Comparison of ENCODE assay signal across 9 mouse cellular contexts in the genomic region with DNA sequence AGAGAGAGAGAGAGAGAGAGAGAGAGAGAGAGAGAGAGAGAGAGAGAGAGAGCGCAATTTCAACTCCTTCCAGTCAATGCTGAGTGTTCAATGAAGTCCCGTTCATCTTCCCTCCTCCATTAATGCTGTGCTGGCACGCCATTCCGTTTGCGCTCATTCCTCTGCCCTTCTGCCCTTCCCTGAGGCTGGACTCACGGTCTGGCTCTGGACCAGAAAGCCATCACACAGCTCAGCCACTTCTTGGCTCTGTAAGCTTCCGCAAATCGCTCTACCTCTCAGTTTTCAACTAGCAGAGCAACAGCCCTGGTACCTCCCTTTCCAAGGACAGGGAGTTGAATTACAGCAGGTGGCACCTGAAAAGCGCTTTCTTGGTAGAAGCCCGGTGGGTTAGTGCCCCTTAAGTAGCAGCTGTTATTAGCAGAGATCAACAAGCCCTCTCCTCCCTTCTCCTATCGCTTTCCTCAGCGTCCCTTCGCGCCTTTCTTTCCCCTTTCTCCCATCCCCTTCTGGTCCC. TPM values are rescaled to one million over a fixed set of nuclear protein-coding genes. Genes with fewer than 3 reads are reported as not detected.
A peak's percentile ranks its signal among the peaks of the same experiment; 100 is the strongest.
DNase-seq lines count a peak whose midpoint lies in the region; ATAC-seq and TF ChIP-seq lines count a peak whose summit lies in the region.
"Had no signal": no experiment of that assay in that cellular context is flagged by ENCODE, and none has a peak within 500 bp of the region (broad histone marks: within the 10 kb centered on the region; RNA-seq: fewer than 3 reads in every experiment).

No protein-coding gene starts in this region.

- peak overlapping the region; percentile 63 for H3K4me2 ChIP-seq in heart, embryonic 12.5 days
- peak overlapping the region; percentile 64 for H3K4me2 ChIP-seq in kidney, embryonic 16.5 days (replicated peaks; ENCODE audit: low read depth, low read length)

- peaks cover 12% of the 10 kb centered on the region; the same call in 1 of the 2 replicates for H3K4me1 ChIP-seq in heart, embryonic 12.5 days (replicated peaks)
- peaks cover 5% of the 10 kb centered on the region for H3K4me1 ChIP-seq in kidney, embryonic 16.5 days (ENCODE audit: insufficient read depth, low read length)

- H3K9ac ChIP-seq in heart, embryonic 12.5 days: no peak overlapping the region
- peak overlapping the region; percentile 54 for H3K9ac ChIP-seq in kidney, embryonic 16.5 days (replicated peaks; ENCODE audit: low read length)

- 3% methylated on average over 14 of the region's 14 CpGs for WGBS in heart, embryonic 12.5 days
- 2% methylated on average over 14 of the region's 14 CpGs for WGBS in kidney, embryonic 16.5 days

- ATAC-seq in heart, embryonic 12.5 days (ENCODE audit: insufficient number of reproducible peaks, low FRiP score): no peak
- ATAC-seq in kidney, embryonic 16.5 days (ENCODE audit: low FRiP score, low TSS enrichment): no peak

- peak overlapping the region; percentile 44 for H3K4me3 ChIP-seq in left cerebral cortex, adult 2 months
- H3K4me3 ChIP-seq in heart, embryonic 12.5 days: peak overlapping the region; percentile 28
- H3K4me3 ChIP-seq in kidney, embryonic 16.5 days (ENCODE audit: low read length): peak overlapping the region; percentile 46

- peak overlapping the region; percentile 40; the same call in 1 of the 2 replicates for H3K27ac ChIP-seq in left cerebral cortex, adult 2 months
- H3K27ac ChIP-seq in heart, embryonic 12.5 days (ENCODE audit: poor library complexity, severe bottlenecking): no peak overlapping the region
- H3K27ac ChIP-seq in kidney, embryonic 16.5 days (ENCODE audit: low read length): 0 out of 2 replicates have a peak overlapping the region, but pooled peaks have one; percentile 15

- no peak for DNase-seq in left cerebral cortex, adult 2 months (ENCODE audit: extremely low spot score in 1 of 2, low spot score in 2 of 2)
- DNase-seq in left cerebral cortex, adult 11 months (ENCODE audit: low spot score): no peak
- DNase-seq in lung, postnatal 14 days: peak; percentile 47
- no peak for DNase-seq in thymus, postnatal 4 days
- no peak for DNase-seq in urinary bladder, adult 2 months (ENCODE audit: low spot score)
- no peak for DNase-seq in layer of hippocampus, adult 9-10 months (ENCODE audit: low spot score)

- no peak for TF ChIP-seq CTCF in left cerebral cortex, adult 2 months (IDR thresholded peaks at IDR 0.05)

- intact Hi-C loops in left cerebral cortex, adult 2 months (cut with DNase I): loop anchor here (5.0 kb wide), 1 partner anchor 126 kb away; a partner anchor contains a TSS

- H3K36me3 ChIP-seq in heart, embryonic 12.5 days: no peaks in the 10 kb centered on the region
- no peaks in the 10 kb centered on the region for H3K36me3 ChIP-seq in kidney, embryonic 16.5 days (ENCODE audit: insufficient read depth, low read length)

- H3K9me3 ChIP-seq in heart, embryonic 12.5 days (replicated peaks): no peaks in the 10 kb centered on the region; the same call in 1 of the 2 replicates
- H3K9me3 ChIP-seq in kidney, embryonic 16.5 days (ENCODE audit: low read length): no peaks in the 10 kb centered on the region

- H3K27me3 ChIP-seq in heart, embryonic 12.5 days (replicated peaks): peaks cover 41% of the 10 kb centered on the region
- 0 out of 2 replicates have a peak, but pooled peaks cover 3% of the 10 kb centered on the region for H3K27me3 ChIP-seq in kidney, embryonic 16.5 days (ENCODE audit: insufficient read depth, low read length)

RNA-seq across cellular contexts. Expression of a gene that starts 0.6 kb away (rescaled TPM):
- total RNA-seq in left cerebral cortex, adult 2 months (2021): 10 to 100 TPM; 74.1 to 80.6 TPM
- polyA plus RNA-seq in heart, embryonic 12.5 days (2016; fragmentation: Nextera tagmentation; extraction: Ambion mirVana): 0.40 and 0.93 TPM in 2 replicates
- 71.3 and 77.0 TPM in 2 replicates for polyA plus RNA-seq in kidney, embryonic 16.5 days (2015; fragmentation: Nextera tagmentation; extraction: Ambion mirVana)
- 1.5 and 1.9 TPM in 2 replicates for polyA plus RNA-seq in urinary bladder, adult 2 months (2012; rRNA removed)

RNA-seq across cellular contexts. Expression of a gene that starts 2.5 kb away (rescaled TPM):
- total RNA-seq in left cerebral cortex, adult 2 months (2021): not detected
- polyA plus RNA-seq in heart, embryonic 12.5 days (2016; fragmentation: Nextera tagmentation; extraction: Ambion mirVana): not detected in 2 replicates
- not detected in 2 replicates for polyA plus RNA-seq in kidney, embryonic 16.5 days (2015; fragmentation: Nextera tagmentation; extraction: Ambion mirVana)
- 0.08 TPM in 1 of 2 replicates, not detected in the other for polyA plus RNA-seq in urinary bladder, adult 2 months (2012; rRNA removed)
- total RNA-seq: heart, postnatal 36 days had no signal

RNA-seq across cellular contexts. Expression of a gene that starts 27.6 kb away (rescaled TPM):
- total RNA-seq in left cerebral cortex, adult 2 months (2021): under 1 TPM; 0.28 to 0.38 TPM
- 0.05 TPM in 1 of 2 replicates, not detected in the other for polyA plus RNA-seq in heart, embryonic 12.5 days (2016; fragmentation: Nextera tagmentation; extraction: Ambion mirVana)
- 3.5 TPM in 2 replicates for polyA plus RNA-seq in kidney, embryonic 16.5 days (2015; fragmentation: Nextera tagmentation; extraction: Ambion mirVana)
- not detected in 2 replicates for polyA plus RNA-seq in urinary bladder, adult 2 months (2012; rRNA removed)

RNA-seq across cellular contexts. Expression of a gene that starts 56.2 kb away (rescaled TPM):
- under 1 TPM; 0.26 to 0.29 TPM for total RNA-seq in left cerebral cortex, adult 2 months (2021)
- polyA plus RNA-seq in heart, embryonic 12.5 days (2016; fragmentation: Nextera tagmentation; extraction: Ambion mirVana): not detected in 2 replicates
- polyA plus RNA-seq in kidney, embryonic 16.5 days (2015; fragmentation: Nextera tagmentation; extraction: Ambion mirVana): not detected in 2 replicates
- polyA plus RNA-seq in urinary bladder, adult 2 months (2012; rRNA removed): not detected in 2 replicates

Comparison
In these comparisons a context has a peak if more than half of its experiments do, and no peak if none do; other contexts are left out.
1. RNA of a gene that starts 0.6 kb away (polyA plus RNA-seq): 71.3 to 77.0 TPM in kidney, embryonic 16.5 days; 1.5 to 1.9 TPM in urinary bladder, adult 2 months and 0.40 to 0.93 TPM in heart, embryonic 12.5 days; every median in the first group is over 10 times any median in the second.
2. Peak in every context shown above with its lines, with median percentiles within 50 percentile points of each other: H3K4me3 ChIP-seq.